Mouse (Mus musculus) layer of hippocampus, postnatal 14 days (tissue): ENCODE measurements around the gene Tceal8. TPM values are rescaled to one million over a fixed set of nuclear protein-coding genes. Genes with fewer than 3 reads are reported as not detected.
"Not testable (repeated sequence)": the region's sequence is repeated elsewhere in the genome, so short reads cannot be mapped to it uniquely, and the experiment has no call there.

ENCODE experiments used
- DNase-seq, 2 experiments: peaks; one replicate each; pipeline ENCODE4 v3.0.0; 2021 to 2022; ENCODE audit warnings: low spot score in 2 of 2, mixed read lengths in 1 of 2
- long read RNA-seq, 2 experiments: library from polyadenylated mRNA; stranded (forward); transcript quantifications; one replicate each; pipeline ENCODE4 v2.0.0; 2021
- total RNA-seq, 2 experiments: library from RNA; stranded (reverse); gene quantifications; 2 replicates each; pipeline ENCODE4 v1.2.3; 2021

Gene Tceal8
- 10 to 100 TPM; 39.5 to 42.2 TPM for total RNA-seq
- long read RNA-seq, experiment 1, transcript Tceal8-201 (3 exons, 1,250 nt), result major isoform, 36 of 36 reads
- long read RNA-seq, experiment 1, partial matches to known transcripts, result 0 of 36 reads
- long read RNA-seq, experiment 1, other reads (novel, unspliced or antisense), result 0 of 36 reads
- long read RNA-seq, experiment 2, transcript Tceal8-201 (3 exons, 1,250 nt), result major isoform, 70 of 75 reads
- long read RNA-seq, experiment 2, partial matches to known transcripts, result 4 of 75 reads
- long read RNA-seq, experiment 2, other reads (novel, unspliced or antisense), result 1 of 75 reads

DNA sequence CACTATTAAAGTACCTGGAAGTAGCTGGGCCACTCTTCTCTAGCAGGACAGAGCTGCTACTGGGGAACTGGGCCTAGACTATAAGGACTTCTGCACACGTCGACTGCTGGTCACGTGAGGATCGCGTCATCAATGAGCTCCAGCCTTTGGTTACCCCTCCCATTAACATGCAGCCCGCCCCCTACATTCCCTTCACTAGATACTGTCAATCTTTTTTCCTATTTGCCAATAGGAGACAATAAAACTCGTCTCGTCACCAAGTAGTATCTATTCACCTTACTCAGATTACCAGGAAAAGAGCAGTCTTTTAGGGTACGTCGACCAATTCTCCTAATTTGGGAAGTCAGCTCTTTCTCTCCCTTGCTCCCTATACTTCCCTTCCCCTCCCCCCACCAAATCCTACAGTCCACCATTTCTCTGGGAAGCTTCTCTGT is at the start of gene Tceal8:
Tceal8 (minus strand) TSS at position 225 of the 434 bp plus-strand sequence.
- DNase-seq, result peak; percentile 58 to 86

DNA sequence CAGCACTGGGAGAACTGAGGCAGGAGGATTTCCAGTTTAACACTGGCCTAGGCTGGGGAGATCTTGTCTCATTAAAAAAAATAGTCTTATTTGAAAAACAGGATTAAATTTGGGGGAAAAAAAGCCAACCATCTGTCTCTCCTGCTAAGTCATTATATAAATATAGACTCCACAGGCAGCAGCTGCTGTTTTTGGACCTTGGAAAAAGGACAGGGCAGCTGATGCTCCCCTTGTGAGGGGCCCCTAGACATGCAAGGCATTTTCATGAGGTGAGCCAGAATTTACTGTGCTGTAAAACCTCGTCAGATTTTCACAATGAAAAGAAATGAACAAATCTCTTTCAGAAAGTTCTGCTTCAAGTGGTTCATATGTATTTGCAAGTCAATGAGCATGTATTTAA is 44.2 kb upstream of the Tceal8 start:
- DNase-seq, result no peak

GRCm38 (mm10) chrX:136214729-136215677 is 42.9 kb upstream of the Tceal8 start, which contains the start of the genes Tceal7 and Bex1:
TSS of gene Tceal7 (plus strand) at chrX:136214779.
TSS of gene Bex1 (minus strand) at chrX:136215513.
- DNase-seq, result not testable (repeated sequence)

DNA sequence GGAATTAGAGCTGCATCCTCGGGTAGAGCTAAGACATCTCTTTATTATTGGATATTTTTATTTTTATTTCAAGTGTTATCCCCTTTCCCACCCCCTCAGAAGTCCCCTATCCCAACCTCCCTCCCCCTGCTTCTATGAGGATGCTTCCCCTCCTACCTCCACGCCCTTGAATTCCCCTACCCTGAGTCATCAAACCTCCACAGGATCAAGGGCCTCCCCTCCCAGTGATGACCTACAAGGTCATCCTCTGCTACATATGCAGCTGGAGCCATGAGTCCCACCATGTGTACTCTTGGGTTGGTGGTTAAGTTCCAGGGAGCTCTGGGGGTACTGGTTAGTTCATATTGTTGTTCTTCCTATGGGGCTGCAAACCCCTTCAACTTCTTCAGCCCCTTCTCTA is 41.3 kb upstream of the Tceal8 start:
- DNase-seq, result no peak

- no peak for DNase-seq
Measured at GRCm38 (mm10) chrX:136204406-136204805, 32.3 kb upstream of the Tceal8 start.

DNA sequence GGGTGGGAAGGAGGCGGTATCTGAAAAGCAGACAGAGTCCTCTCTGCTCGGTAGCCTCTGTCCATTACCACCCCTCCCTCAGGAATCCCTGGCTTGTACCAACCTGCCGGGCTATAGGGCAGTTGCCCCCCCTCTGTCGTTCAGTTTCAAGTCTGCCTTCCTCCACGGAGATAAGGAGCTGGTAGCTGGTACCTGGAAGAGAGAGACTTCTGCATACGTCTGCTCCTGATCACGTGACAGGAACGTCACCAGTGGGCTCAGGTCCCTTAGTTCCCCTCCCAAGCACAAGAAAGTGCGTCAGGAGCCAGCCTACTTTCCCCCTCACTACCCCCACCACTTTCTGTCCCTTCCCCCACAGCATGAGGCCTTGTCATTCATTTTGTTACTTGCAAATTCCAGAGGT is 31.5 kb upstream of the Tceal8 start, which contains the start of gene Tceal5:
Tceal5 (minus strand) TSS at position 213 of the 403 bp plus-strand sequence.
- peak; percentile 37 to 55 for DNase-seq

GRCm38 (mm10) chrX:136203257-136203656 is 31.1 kb upstream of the Tceal8 start:
- DNase-seq, result peak in 1 of 2 experiments; percentile 7

GRCm38 (mm10) chrX:136196873-136197272 is 24.7 kb upstream of the Tceal8 start:
- no peak for DNase-seq

DNA sequence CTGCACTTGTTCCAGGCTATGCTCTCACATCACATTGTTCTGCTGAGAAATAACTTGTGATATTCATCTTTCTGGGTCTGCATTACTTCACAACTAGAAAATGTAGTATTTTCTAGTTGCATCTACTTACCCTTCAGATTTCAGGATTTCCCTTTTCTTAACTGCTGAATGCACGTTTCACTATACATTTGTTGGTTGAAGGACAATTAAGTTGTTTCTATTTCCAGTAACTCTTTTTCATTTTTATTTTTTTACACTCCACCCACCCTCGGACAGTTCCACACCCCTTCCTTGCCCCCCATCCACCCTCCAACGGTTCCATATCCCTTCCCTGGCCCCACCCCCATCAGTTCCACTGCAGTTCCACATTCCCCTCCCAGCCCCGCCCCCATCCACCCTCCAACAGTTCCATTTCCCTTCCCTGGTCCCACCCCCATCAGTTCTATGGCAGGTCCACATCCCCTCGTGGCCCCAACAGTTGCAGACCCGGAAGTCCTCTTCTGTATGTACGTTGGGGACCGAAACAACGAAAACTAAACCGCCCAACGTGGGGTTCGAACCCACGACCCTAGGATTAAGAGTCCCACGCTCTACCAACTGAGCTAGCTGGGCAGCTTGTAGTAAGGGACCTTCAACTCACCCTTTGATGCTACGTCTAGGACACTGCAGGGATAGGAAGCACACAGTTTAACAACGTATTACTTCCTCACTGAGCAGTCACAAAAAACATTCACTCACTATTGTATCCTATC is 23.2 kb upstream of the Tceal8 start:
- DNase-seq, result no peak

DNA sequence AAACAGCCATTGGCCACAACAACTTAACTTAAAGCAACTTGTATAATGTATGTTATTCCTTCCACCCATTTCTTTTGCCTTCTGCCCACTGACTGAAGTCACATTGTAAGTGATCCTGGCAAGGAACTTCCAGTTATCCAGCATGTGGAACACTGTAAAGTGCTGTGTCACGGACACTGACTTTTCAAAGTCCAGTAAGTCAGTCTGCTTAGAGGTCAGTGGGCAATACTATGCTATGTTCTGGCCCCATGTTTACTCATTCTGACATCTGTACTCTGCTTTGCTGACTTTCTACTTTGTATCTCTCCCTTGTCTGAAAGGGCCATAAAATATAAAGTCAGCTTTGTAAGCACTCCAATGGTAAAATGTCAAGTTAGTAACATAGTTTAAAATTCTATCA is 11.0 kb upstream of the Tceal8 start:
- DNase-seq, result no peak

GRCm38 (mm10) chrX:136180897-136181553 is 8.9 kb upstream of the Tceal8 start:
- no peak for DNase-seq

- DNase-seq, result peak in 1 of 2 experiments; percentile 3
Measured at GRCm38 (mm10) chrX:136172786-136173185, 644 bp upstream of the Tceal8 start.

GRCm38 (mm10) chrX:136171189-136172117 is 689 bp downstream of the Tceal8 start:
- peak; percentile 56 to 61 for DNase-seq

DNA sequence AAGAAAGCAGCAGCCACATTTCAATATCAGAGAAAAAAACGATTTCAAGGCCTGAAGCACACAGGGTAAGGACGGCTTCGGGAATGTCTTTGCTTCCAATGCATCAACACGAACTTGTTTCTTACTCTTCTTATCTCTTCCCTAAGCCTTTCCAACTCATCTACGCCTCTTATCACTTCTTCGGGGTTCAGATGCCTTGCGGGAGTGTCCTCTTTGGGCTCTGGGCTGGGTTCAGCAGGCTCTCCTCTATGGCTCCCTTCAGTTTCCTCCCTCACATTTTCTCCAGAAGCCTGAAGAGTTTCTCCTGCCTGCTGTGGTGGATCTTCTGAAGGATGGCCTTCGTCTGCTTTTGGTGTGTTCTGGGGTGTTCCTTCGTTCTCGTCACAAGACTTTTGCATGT is 1.5 kb downstream of the Tceal8 start:
- DNase-seq, result no peak

- no peak for DNase-seq
Measured at GRCm38 (mm10) chrX:136144195-136144594, 27.9 kb downstream of the Tceal8 start.

- no peak for DNase-seq
Measured at GRCm38 (mm10) chrX:136143711-136144110, 28.4 kb downstream of the Tceal8 start.

GRCm38 (mm10) chrX:136141385-136141784 is 30.8 kb downstream of the Tceal8 start:
- DNase-seq, result no peak

- DNase-seq, result not testable (repeated sequence)
Measured at GRCm38 (mm10) chrX:136139640-136140004, 32.5 kb downstream of the Tceal8 start.
